Mouse (Mus musculus) activated CD4-positive, CD25-positive, alpha-beta regulatory T cell, adult 9 weeks (primary cell): ENCODE data around the gene Vmn1r223. TPM values are rescaled to one million over a fixed set of nuclear protein-coding genes. Genes with fewer than 3 reads are reported as not detected.

Experiments used
- polyA plus RNA-seq: library from polyadenylated mRNA; unstranded; fragments of 100-300 nt; shearing (Covaris generic); gene quantifications from one replicate; pipeline ENCODE4 v1.2.1, GENCODE M21; 2017

Gene Vmn1r223
- polyA plus RNA-seq, result not detected

GRCm38 (mm10) chr13:23246834-23247233 lies at the start of gene Vmn1r223:
TSS of gene Vmn1r223 (plus strand) at chr13:23247134.

GRCm38 (mm10) chr13:23213827-23214226 lies 33.1 kb upstream of the Vmn1r223 start, which contains the start of gene Vmn1r221:
TSS of gene Vmn1r221 (plus strand) at chr13:23214127.

GRCm38 (mm10) chr13:23235847-23236246 lies 11.1 kb upstream of the Vmn1r223 start, which contains the start of gene Vmn1r222:
TSS of gene Vmn1r222 (minus strand) at chr13:23235947.

Other genes with a start within 250 kb of the Vmn1r223 start
- gene Vmn1r213, start 239.5 kb upstream of the Vmn1r223 start, polyA plus RNA-seq, result not detected
- gene Vmn1r214, start 216.7 kb upstream of the Vmn1r223 start, polyA plus RNA-seq, result not detected
- gene Vmn1r215, start 179.1 kb upstream of the Vmn1r223 start, polyA plus RNA-seq, result not detected
- gene Vmn1r217, start 128.9 kb upstream of the Vmn1r223 start, polyA plus RNA-seq, result not detected
- 0.04 TPM for gene Vmn1r218, start 114.0 kb upstream of the Vmn1r223 start, polyA plus RNA-seq
- gene Vmn1r219, start 87.8 kb upstream of the Vmn1r223 start, polyA plus RNA-seq, result not detected
- not detected for gene Vmn1r220, start 59.2 kb upstream of the Vmn1r223 start, polyA plus RNA-seq
- gene Vmn1r221, start 33.0 kb upstream of the Vmn1r223 start, polyA plus RNA-seq, result not detected
- gene Vmn1r222, start 11.2 kb upstream of the Vmn1r223 start, polyA plus RNA-seq, result not detected
- 30.3 TPM for gene Zfp322a, start 122.1 kb downstream of the Vmn1r223 start, polyA plus RNA-seq
- 11.8 TPM for gene Abt1, start 176.7 kb downstream of the Vmn1r223 start, polyA plus RNA-seq
- not detected for gene Btn1a1, start 218.8 kb downstream of the Vmn1r223 start, polyA plus RNA-seq
- gene Btn2a2, start 241.7 kb downstream of the Vmn1r223 start, polyA plus RNA-seq, result not detected